Comparison of ENCODE assay signal across 8 mouse cellular contexts in genomic region chr1:191396897-191397849, GRCm38 (mm10). TPM values are rescaled to one million over a fixed set of nuclear protein-coding genes. Genes with fewer than 3 reads are reported as not detected.
DNase-seq lines count a peak whose midpoint lies in the region; ATAC-seq lines count a peak whose summit lies in the region.

No protein-coding gene starts in this region.

- under 1% methylated on average over 70 of the region's 82 CpGs for WGBS in forebrain, embryonic 14.5 days
- under 1% methylated on average over 72 of the region's 82 CpGs for WGBS in neural tube, embryonic 15.5 days

- H3K4me3 ChIP-seq in forebrain, embryonic 14.5 days (ENCODE audit: low read depth, low read length) = peak overlapping the region; percentile 66
- peak overlapping the region; percentile 71 for H3K4me3 ChIP-seq in neural tube, embryonic 15.5 days (replicated peaks)

- H3K27me3 ChIP-seq in forebrain, embryonic 14.5 days (replicated peaks; ENCODE audit: control insufficient read depth, insufficient read depth, low read length) = no peaks in the 10 kb centered on the region
- no peaks in the 10 kb centered on the region for H3K27me3 ChIP-seq in neural tube, embryonic 15.5 days (replicated peaks)

- H3K36me3 ChIP-seq in forebrain, embryonic 14.5 days (ENCODE audit: control insufficient read depth, insufficient read depth, low read length) = no peaks in the 10 kb centered on the region
- no peaks in the 10 kb centered on the region for H3K36me3 ChIP-seq in neural tube, embryonic 15.5 days

- DNase-seq in ES-CJ7 (ENCODE audit: low read depth, low spot score) = peak; percentile 100
- peak; percentile 99 for DNase-seq in cerebellum, adult 11 months
- peak; percentile 99 for DNase-seq in forebrain, embryonic 14.5 days (ENCODE audit: low spot score)
- DNase-seq in heart, postnatal 14 days = peak; percentile 99 to 100
- peak; percentile 100 for DNase-seq in layer of hippocampus, adult 11-12 months (ENCODE audit: low spot score)
- peak; percentile 99 to 100 for DNase-seq in lung, adult 18-20 months
- DNase-seq in testis, postnatal 14 days (ENCODE audit: low spot score) = peak; percentile 100

- intact Hi-C loops in heart, postnatal 14 days (cut with DNase I) = loop anchor here (5.0 kb wide), 3 partner anchors 65 to 95 kb away; no protein-coding TSS in a partner anchor

- H3K27ac ChIP-seq in forebrain, embryonic 14.5 days (ENCODE audit: low read depth, low read length) = peak overlapping the region; percentile 94
- peak overlapping the region; percentile 99 for H3K27ac ChIP-seq in neural tube, embryonic 15.5 days (replicated peaks)

- H3K4me2 ChIP-seq in forebrain, embryonic 14.5 days (ENCODE audit: low read length) = peak overlapping the region; percentile 68
- H3K4me2 ChIP-seq in neural tube, embryonic 15.5 days = peak overlapping the region; percentile 69

- no peaks in the 10 kb centered on the region for H3K9me3 ChIP-seq in forebrain, embryonic 14.5 days (replicated peaks; ENCODE audit: control insufficient read depth, low read length)
- no peaks in the 10 kb centered on the region for H3K9me3 ChIP-seq in neural tube, embryonic 15.5 days (replicated peaks)

- H3K4me1 ChIP-seq in forebrain, embryonic 14.5 days (ENCODE audit: control insufficient read depth, insufficient read depth, low read length) = peaks cover 6% of the 10 kb centered on the region; the same call in 1 of the 2 replicates
- peaks cover 13% of the 10 kb centered on the region for H3K4me1 ChIP-seq in neural tube, embryonic 15.5 days

- ATAC-seq in forebrain, embryonic 14.5 days = peak; percentile 97
- ATAC-seq in neural tube, embryonic 15.5 days (ENCODE audit: low FRiP score) = peak; percentile 99

- peak overlapping the region; percentile 71 for H3K9ac ChIP-seq in forebrain, embryonic 14.5 days (ENCODE audit: low read length)
- H3K9ac ChIP-seq in neural tube, embryonic 15.5 days (replicated peaks) = peak overlapping the region; percentile 64

RNA-seq across cellular contexts. Expression of gene Ppp2r5a, which starts 5.9 kb away (rescaled TPM):
- polyA plus RNA-seq in forebrain, embryonic 14.5 days (2014; fragmentation: Nextera tagmentation; extraction: Ambion mirVana) = 10.5 and 11.8 TPM in 2 replicates
- 100 to 1,000 TPM; 116 to 118 TPM for total RNA-seq in heart, postnatal 14 days (2021)
- polyA plus RNA-seq in neural tube, embryonic 15.5 days (2015; fragmentation: Nextera tagmentation; extraction: Ambion mirVana) = 8.7 and 11.9 TPM in 2 replicates

Comparison
In these comparisons a context has a peak if more than half of its experiments do, and no peak if none do; other contexts are left out.
1. Peak in every context shown above with its lines: DNase-seq, ATAC-seq, H3K4me3 ChIP-seq and H3K27ac ChIP-seq.